Mouse (Mus musculus): ENCODE results near the gene Phgr1. TPM values are rescaled to one million over a fixed set of nuclear protein-coding genes. Genes with fewer than 3 reads are reported as not detected.

The Phgr1 gene
- total and polyA plus RNA-seq, 2 experiments from 2014 or later: not detected

GRCm38 (mm10) chr2:118810861-118811260 lies 38.3 kb downstream of the Phgr1 start:
- TF ChIP-seq CTCF (IDR thresholded peaks at IDR 0.05): no peak
- no peak overlapping the region for H3K4me2 ChIP-seq (ENCODE audit: low read depth, low read length, poor library complexity, severe bottlenecking)
- 34% methylated on average over 2 of the region's 2 CpGs for WGBS

GRCm38 (mm10) chr2:118812724-118813123 lies 40.2 kb downstream of the Phgr1 start:
- H3K4me1 ChIP-seq (ENCODE audit: insufficient read depth, low read length): no peaks in the 10 kb centered on the region
- no peak for TF ChIP-seq CTCF (IDR thresholded peaks at IDR 0.05)
- no peaks in the 10 kb centered on the region for H3K27me3 ChIP-seq (ENCODE audit: insufficient read depth, low read length)
- ATAC-seq (ENCODE audit: low FRiP score) (no peak), DNase-seq (ENCODE audit: low spot score) (no peak)
- H3K36me3 ChIP-seq (ENCODE audit: insufficient read depth, low read length): no peaks in the 10 kb centered on the region
- no peaks in the 10 kb centered on the region for H3K9me3 ChIP-seq (ENCODE audit: low read length)
- H3K4me2 ChIP-seq (ENCODE audit: low read depth, low read length, poor library complexity, severe bottlenecking): no peak overlapping the region
- H3K4me3 ChIP-seq (ENCODE audit: low read depth, low read length): no peak overlapping the region
- H3K9ac ChIP-seq (replicated peaks; ENCODE audit: low read length, poor library complexity, severe bottlenecking): no peak overlapping the region
- no peak overlapping the region for H3K27ac ChIP-seq (ENCODE audit: low read depth, low read length)
- WGBS: 60% methylated on average over 1 of the region's 1 CpGs

More at GRCm38 (mm10) chr2:118810861-118811260, 38.3 kb downstream of the Phgr1 start:
- H3K9ac ChIP-seq (replicated peaks; ENCODE audit: low read length, poor library complexity, severe bottlenecking): no peak overlapping the region
- DNase-seq (ENCODE audit: low spot score) (no peak), ATAC-seq (ENCODE audit: low FRiP score) (no peak)
- no peak overlapping the region for H3K4me3 ChIP-seq (ENCODE audit: low read depth, low read length)
- H3K9me3 ChIP-seq (ENCODE audit: low read length): no peaks in the 10 kb centered on the region
- H3K27me3 ChIP-seq (ENCODE audit: insufficient read depth, low read length): no peaks in the 10 kb centered on the region
- no peak overlapping the region for H3K27ac ChIP-seq (ENCODE audit: low read depth, low read length)
- no peaks in the 10 kb centered on the region for H3K4me1 ChIP-seq (ENCODE audit: insufficient read depth, low read length)
- no peaks in the 10 kb centered on the region for H3K36me3 ChIP-seq (ENCODE audit: insufficient read depth, low read length)

- Histone ChIP-seq H3K27me3 (ENCODE audit: insufficient read depth, low read length) (no peaks in the 10 kb centered on the region), H3K4me2 (ENCODE audit: low read depth, low read length, poor library complexity, severe bottlenecking) (peak within 1 kb of the TSS; percentile 98), H3K27ac (ENCODE audit: low read depth, low read length) (no peak within 1 kb of the TSS), H3K9me3 (ENCODE audit: low read length) (no peaks in the 10 kb centered on the region), H3K9ac (replicated peaks; ENCODE audit: low read length, poor library complexity, severe bottlenecking) (peak within 1 kb of the TSS; percentile 56), H3K36me3 (ENCODE audit: insufficient read depth, low read length) (no peaks in the 10 kb centered on the region), H3K4me3 (ENCODE audit: low read depth, low read length) (peak within 1 kb of the TSS; percentile 63), H3K4me1 (ENCODE audit: insufficient read depth, low read length) (no peaks in the 10 kb centered on the region)
- TF ChIP-seq CTCF (IDR thresholded peaks at IDR 0.05): no peak
- ATAC-seq (ENCODE audit: low FRiP score) (peak; percentile 95), DNase-seq (ENCODE audit: low spot score) (peak; percentile 96)
- WGBS: 1% methylated on average over 49 of the region's 49 CpGs
Observed at GRCm38 (mm10) chr2:118813981-118814836, 41.6 kb downstream of the Phgr1 start, which contains the start of gene Knstrn. TSS of gene Knstrn (plus strand) at chr2:118814003.

GRCm38 (mm10) chr2:118822800-118823199 lies 50.2 kb downstream of the Phgr1 start:
- WGBS: 97% methylated on average over 5 of the region's 5 CpGs
- Histone ChIP-seq H3K27me3 (ENCODE audit: insufficient read depth, low read length) (no peaks in the 10 kb centered on the region), H3K4me1 (ENCODE audit: insufficient read depth, low read length) (no peaks in the 10 kb centered on the region), H3K9me3 (ENCODE audit: low read length) (no peaks in the 10 kb centered on the region; the same call in 1 of the 2 replicates), H3K27ac (ENCODE audit: low read depth, low read length) (no peak overlapping the region), H3K4me3 (ENCODE audit: low read depth, low read length) (no peak overlapping the region), H3K36me3 (ENCODE audit: insufficient read depth, low read length) (no peaks in the 10 kb centered on the region), H3K4me2 (ENCODE audit: low read depth, low read length, poor library complexity, severe bottlenecking) (no peak overlapping the region), H3K9ac (replicated peaks; ENCODE audit: low read length, poor library complexity, severe bottlenecking) (no peak overlapping the region)
- ATAC-seq (ENCODE audit: low FRiP score) (no peak), DNase-seq (ENCODE audit: low spot score) (no peak)
- no peak for TF ChIP-seq CTCF (IDR thresholded peaks at IDR 0.05)

GRCm38 (mm10) chr2:118824396-118824795 lies 51.8 kb downstream of the Phgr1 start:
- no peaks in the 10 kb centered on the region; the same call in 1 of the 2 replicates for H3K9me3 ChIP-seq (ENCODE audit: low read length)
- H3K4me1 ChIP-seq (ENCODE audit: insufficient read depth, low read length): no peaks in the 10 kb centered on the region
- DNase-seq (ENCODE audit: low spot score) (no peak), ATAC-seq (ENCODE audit: low FRiP score) (no peak)
- 98% methylated on average over 4 of the region's 4 CpGs for WGBS
- H3K4me3 ChIP-seq (ENCODE audit: low read depth, low read length): no peak overlapping the region
- no peak for TF ChIP-seq CTCF (IDR thresholded peaks at IDR 0.05)
- H3K27me3 ChIP-seq (ENCODE audit: insufficient read depth, low read length): no peaks in the 10 kb centered on the region
- no peaks in the 10 kb centered on the region for H3K36me3 ChIP-seq (ENCODE audit: insufficient read depth, low read length)
- no peak overlapping the region for H3K9ac ChIP-seq (replicated peaks; ENCODE audit: low read length, poor library complexity, severe bottlenecking)
- H3K27ac ChIP-seq (ENCODE audit: low read depth, low read length): no peak overlapping the region
- no peak overlapping the region for H3K4me2 ChIP-seq (ENCODE audit: low read depth, low read length, poor library complexity, severe bottlenecking)

Other genes starting within 250 kb of the Phgr1 start
- 6.8 and 9.8 TPM in 2 replicates for gene Bmf, start 223.1 kb upstream of the Phgr1 start, total RNA-seq (2014; rRNA removed)
- gene Bmf, start 223.1 kb upstream of the Phgr1 start, polyA plus RNA-seq (2015; fragmentation: Nextera tagmentation; extraction: Ambion mirVana): 0.99 and 1.1 TPM in 2 replicates
- 7.4 and 8.9 TPM in 2 replicates for gene Bub1b, start 174.6 kb upstream of the Phgr1 start, total RNA-seq (2014; rRNA removed)
- 3.0 and 4.2 TPM in 2 replicates for gene Bub1b, start 174.6 kb upstream of the Phgr1 start, polyA plus RNA-seq (2015; fragmentation: Nextera tagmentation; extraction: Ambion mirVana)
- gene Pak6, start 109.5 kb upstream of the Phgr1 start, total RNA-seq (2014; rRNA removed): 107 and 120 TPM in 2 replicates
- gene Pak6, start 109.5 kb upstream of the Phgr1 start, polyA plus RNA-seq (2015; fragmentation: Nextera tagmentation; extraction: Ambion mirVana): 65.5 and 66.1 TPM in 2 replicates
- gene Ankrd63, start 68.8 kb upstream of the Phgr1 start, total RNA-seq (2014; rRNA removed): 0.22 TPM in 1 of 2 replicates, not detected in the other
- gene Ankrd63, start 68.8 kb upstream of the Phgr1 start, polyA plus RNA-seq (2015; fragmentation: Nextera tagmentation; extraction: Ambion mirVana): 0.04 TPM in 1 of 2 replicates, not detected in the other
- 0.52 and 2.4 TPM in 2 replicates for gene Plcb2, start 44.3 kb upstream of the Phgr1 start, total RNA-seq (2014; rRNA removed)
- 0.53 and 0.63 TPM in 2 replicates for gene Plcb2, start 44.3 kb upstream of the Phgr1 start, polyA plus RNA-seq (2015; fragmentation: Nextera tagmentation; extraction: Ambion mirVana)
- gene Inafm2, start 27.0 kb upstream of the Phgr1 start, total RNA-seq (2014; rRNA removed): 13.5 and 17.4 TPM in 2 replicates
- gene Inafm2, start 27.0 kb upstream of the Phgr1 start, polyA plus RNA-seq (2015; fragmentation: Nextera tagmentation; extraction: Ambion mirVana): 12.6 and 13.3 TPM in 2 replicates
- 1.5 and 3.4 TPM in 2 replicates for gene Ccdc9b, start 10.1 kb upstream of the Phgr1 start, total RNA-seq (2014; rRNA removed)
- 0.74 and 0.79 TPM in 2 replicates for gene Ccdc9b, start 10.1 kb upstream of the Phgr1 start, polyA plus RNA-seq (2015; fragmentation: Nextera tagmentation; extraction: Ambion mirVana)
- 180 and 201 TPM in 2 replicates for gene Disp2, start 7.0 kb downstream of the Phgr1 start, total RNA-seq (2014; rRNA removed)
- 68.7 and 72.6 TPM in 2 replicates for gene Disp2, start 7.0 kb downstream of the Phgr1 start, polyA plus RNA-seq (2015; fragmentation: Nextera tagmentation; extraction: Ambion mirVana)
- gene Knstrn, start 41.2 kb downstream of the Phgr1 start, total RNA-seq (2014; rRNA removed): 3.1 and 4.5 TPM in 2 replicates
- gene Knstrn, start 41.2 kb downstream of the Phgr1 start, polyA plus RNA-seq (2015; fragmentation: Nextera tagmentation; extraction: Ambion mirVana): 5.6 and 6.6 TPM in 2 replicates
- 57.5 and 62.4 TPM in 2 replicates for gene Ivd, start 89.2 kb downstream of the Phgr1 start, total RNA-seq (2014; rRNA removed)
- 50.7 and 54.9 TPM in 2 replicates for gene Ivd, start 89.2 kb downstream of the Phgr1 start, polyA plus RNA-seq (2015; fragmentation: Nextera tagmentation; extraction: Ambion mirVana)
- 22.0 and 28.6 TPM in 2 replicates for gene Bahd1, start 127.6 kb downstream of the Phgr1 start, total RNA-seq (2014; rRNA removed)
- 6.1 and 6.6 TPM in 2 replicates for gene Bahd1, start 127.6 kb downstream of the Phgr1 start, polyA plus RNA-seq (2015; fragmentation: Nextera tagmentation; extraction: Ambion mirVana)
- gene Chst14, start 153.7 kb downstream of the Phgr1 start, total RNA-seq (2014; rRNA removed): 4.9 TPM in 2 replicates
- gene Chst14, start 153.7 kb downstream of the Phgr1 start, polyA plus RNA-seq (2015; fragmentation: Nextera tagmentation; extraction: Ambion mirVana): 3.0 and 3.1 TPM in 2 replicates